Mouse (Mus musculus) cerebellum, postnatal 10 days (tissue): ENCODE measurements at regions not wholly inside any gene's neighbourhood (a gene's known extent, or its start where the extent isn't known, plus 50 kb on each side); places are given as distances from the start of the nearest gene placed in this dataset.

Experiments
- DNase-seq, 2 experiments: peaks; one replicate each; pipeline ENCODE4 v3.0.0; 2021; ENCODE audit warnings: mixed read lengths in 2 of 2

DNA sequence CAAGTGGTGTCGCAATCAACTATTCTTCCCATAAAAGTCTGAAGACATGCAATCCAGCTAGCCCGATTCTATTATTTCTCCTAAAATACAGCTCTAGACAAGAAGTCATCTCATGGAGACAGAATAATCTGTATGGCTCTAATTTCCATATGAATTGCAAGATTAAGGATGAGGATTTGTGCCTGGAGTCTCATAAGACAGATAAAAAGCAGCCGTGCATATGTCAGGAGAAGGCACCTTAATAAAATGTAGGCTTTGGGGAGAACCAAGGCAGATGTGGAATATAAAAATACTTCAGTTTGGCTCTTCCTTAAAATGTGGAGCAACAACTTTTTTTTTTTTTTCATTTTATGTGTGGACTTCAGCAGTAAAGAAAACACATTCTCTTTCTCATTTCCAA lies 876.8 kb downstream of the Hace1 start:
- no peak for DNase-seq

DNA sequence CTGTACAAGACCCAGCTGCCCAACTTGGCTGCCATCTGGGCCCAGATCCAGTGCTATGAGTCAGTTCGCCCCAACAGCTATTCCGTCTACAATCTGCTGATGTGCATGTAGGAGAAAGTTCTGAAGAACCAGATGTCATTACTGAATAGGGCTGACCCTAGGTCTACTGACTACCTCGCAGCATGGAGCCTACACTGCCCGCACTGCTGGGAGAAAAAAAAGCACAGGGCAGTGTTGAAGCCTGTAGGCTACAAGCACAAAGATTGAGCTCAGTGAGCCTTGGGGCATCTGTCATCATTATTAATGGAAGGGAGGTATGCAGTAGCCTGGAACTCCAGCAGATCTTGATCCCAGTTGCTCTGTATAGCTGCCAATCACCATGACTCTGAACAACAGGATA lies 881.1 kb downstream of the Hace1 start:
- DNase-seq, result peak; percentile 24 to 45

DNA sequence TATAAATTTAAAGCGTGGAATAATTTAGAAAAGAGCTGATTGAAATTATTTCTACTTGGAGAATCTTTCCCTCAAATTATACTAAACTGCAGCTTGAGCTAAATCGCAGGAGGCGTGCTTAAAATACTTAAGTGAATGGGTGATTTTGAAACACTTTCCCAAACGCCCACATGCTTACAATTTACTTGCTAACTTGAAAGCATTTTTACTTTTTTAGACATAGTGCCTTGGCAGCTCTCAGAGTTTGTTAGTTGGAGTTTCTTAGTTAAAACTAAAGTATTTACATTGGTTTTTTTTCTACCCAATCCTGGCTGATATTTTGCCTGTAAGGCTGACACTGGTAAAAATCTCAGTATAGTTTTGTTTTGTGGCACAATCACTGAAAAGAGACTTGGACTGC lies 906.0 kb downstream of the Hace1 start:
- DNase-seq, result no peak
